Mouse (Mus musculus) liver, embryonic 16.5 days (tissue): ENCODE measurements around the gene Tbpl2. TPM values are rescaled to one million over a fixed set of nuclear protein-coding genes. Genes with fewer than 3 reads are reported as not detected.

ENCODE experiments used
- ATAC-seq: fragments of 200-750 bp; cut with Nextera tagmentation; 2 replicates; pipeline ENCODE4 v1.8.0; 2017; ENCODE audit warnings: low read depth, mild to moderate bottlenecking, moderate number of reproducible peaks, moderate library complexity
- H3K27ac ChIP-seq: fragments of 300-500 bp; sonication (generic); 2 replicates; pipeline ENCODE4 v1.5.1; 2014; ENCODE audit warnings: mild to moderate bottlenecking, low read length
- H3K27me3 ChIP-seq: fragments of 300-500 bp; sonication (generic); 2 replicates; pipeline ENCODE4 v1.6.1; 2014; ENCODE audit warnings: low read depth, low read length, mixed read lengths; ENCODE audit not compliant: control insufficient read depth, insufficient read depth
- H3K36me3 ChIP-seq: fragments of 300-500 bp; sonication (generic); 2 replicates; pipeline ENCODE4 v1.6.1; 2014; ENCODE audit warnings: mild to moderate bottlenecking; ENCODE audit not compliant: control insufficient read depth, insufficient read depth
- H3K4me1 ChIP-seq: fragments of 300-500 bp; sonication (generic); 2 replicates; pipeline ENCODE4 v1.6.1; 2014; ENCODE audit warnings: low read depth, low read length, mixed read lengths; ENCODE audit not compliant: control insufficient read depth
- H3K4me2 ChIP-seq: fragments of 300-500 bp; sonication (generic); 2 replicates; pipeline ENCODE4 v1.6.1; 2014; ENCODE audit warnings: low read depth, low read length, mixed read lengths
- H3K4me3 ChIP-seq: fragments of 300-500 bp; sonication (generic); 2 replicates; pipeline ENCODE4 v1.5.1; 2014; ENCODE audit warnings: low read depth, mild to moderate bottlenecking, low read length
- H3K9ac ChIP-seq: fragments of 300-500 bp; sonication (generic); 2 replicates; pipeline ENCODE4 v1.6.1; 2014; ENCODE audit warnings: low read depth, low read length
- H3K9me3 ChIP-seq: fragments of 300-500 bp; sonication (generic); replicated peaks from 2 replicates; pipeline ENCODE4 v1.6.1; 2016; ENCODE audit warnings: low read length; ENCODE audit not compliant: control insufficient read depth
- WGBS: fragments of 180-500 bp; shearing (Covaris S2); extraction: QIAGEN DNeasy Blood & Tissue Kit; methylation state at CpG from one replicate; pipeline ENCODE4 v1.1.7; 2014; ENCODE audit not compliant: insufficient replicate concordance; 5-methylcytosine and 5-hydroxymethylcytosine counted together
- polyA plus RNA-seq: library from polyadenylated mRNA; unstranded; fragments of >200 nt; fragmentation: Nextera tagmentation; extraction: Ambion mirVana; gene quantifications from 2 replicates; pipeline ENCODE4 v1.2.1, GENCODE M21; 2015

Gene Tbpl2
- not detected in 2 replicates for polyA plus RNA-seq

DNA sequence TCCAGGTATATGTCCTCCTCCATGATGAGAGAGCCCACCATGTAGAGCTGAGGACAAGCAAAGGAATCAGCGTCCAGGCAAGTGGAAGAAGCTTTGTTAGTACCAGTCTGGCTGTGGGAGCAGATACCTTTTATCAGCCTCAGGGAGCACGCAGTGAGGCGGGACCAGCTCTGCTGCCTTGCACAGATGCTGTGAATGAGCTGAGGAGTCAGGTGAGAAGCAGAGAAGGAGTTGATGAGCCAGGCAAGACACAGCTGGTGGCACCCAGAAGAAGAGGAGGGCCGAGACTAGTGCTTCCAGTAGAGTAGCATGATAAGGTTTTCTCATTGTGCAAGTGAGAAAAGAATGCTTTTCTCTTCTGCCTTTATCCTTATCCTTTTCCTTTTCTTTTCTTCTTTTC is at the start of gene Tbpl2:
Tbpl2 (minus strand) TSS at position 101 of the 400 bp plus-strand sequence.
- no peak for ATAC-seq
- Histone ChIP-seq H3K36me3 (no peaks in the 10 kb centered on the region), H3K27me3 (no peaks in the 10 kb centered on the region), H3K9ac (no peak within 1 kb of the TSS), H3K27ac (no peak within 1 kb of the TSS), H3K4me2 (no peak within 1 kb of the TSS), H3K9me3 (no peaks in the 10 kb centered on the region), H3K4me3 (no peak within 1 kb of the TSS), H3K4me1 (no peaks in the 10 kb centered on the region)
- WGBS = 35% methylated on average over 4 of the region's 4 CpGs

- WGBS = 46% methylated on average over 1 of the region's 1 CpGs
- no peak overlapping the region for H3K27ac ChIP-seq
- H3K27me3 ChIP-seq = no peaks in the 10 kb centered on the region
- no peak overlapping the region for H3K4me3 ChIP-seq
- H3K9me3 ChIP-seq = no peaks in the 10 kb centered on the region; the same call in 1 of the 2 replicates
- no peaks in the 10 kb centered on the region for H3K4me1 ChIP-seq
- no peak overlapping the region for H3K4me2 ChIP-seq
- no peak overlapping the region for H3K9ac ChIP-seq
- ATAC-seq = no peak
- no peaks in the 10 kb centered on the region for H3K36me3 ChIP-seq
Measured at GRCm38 (mm10) chr2:24134373-24134772, 38.0 kb upstream of the Tbpl2 start.

DNA sequence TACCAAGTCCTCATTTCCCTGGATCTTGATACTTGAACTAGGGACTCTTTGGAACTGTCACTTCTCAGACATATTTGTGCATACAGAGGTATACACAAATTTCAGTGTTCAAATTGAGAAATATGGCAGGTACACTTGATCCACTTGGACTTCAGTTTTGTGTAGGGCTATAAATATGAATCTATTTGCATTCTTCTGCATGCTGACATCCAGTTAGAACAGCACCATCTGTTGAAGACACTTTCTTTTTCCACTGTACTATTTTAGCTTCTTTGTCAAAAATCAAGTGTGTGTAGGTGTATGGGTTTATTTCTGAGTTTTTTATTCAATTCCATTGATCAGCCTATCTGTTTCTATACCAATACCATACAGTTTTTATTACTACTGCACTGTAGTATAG is 12.7 kb upstream of the Tbpl2 start:
- Histone ChIP-seq H3K27me3 (no peaks in the 10 kb centered on the region), H3K36me3 (no peaks in the 10 kb centered on the region), H3K9ac (no peak overlapping the region), H3K4me2 (no peak overlapping the region), H3K27ac (no peak overlapping the region), H3K4me3 (no peak overlapping the region), H3K9me3 (no peaks in the 10 kb centered on the region), H3K4me1 (no peaks in the 10 kb centered on the region)
- no peak for ATAC-seq

GRCm38 (mm10) chr2:24103619-24104289 is 7.4 kb upstream of the Tbpl2 start:
- Histone ChIP-seq H3K27ac (no peak overlapping the region), H3K27me3 (no peaks in the 10 kb centered on the region), H3K36me3 (no peaks in the 10 kb centered on the region), H3K9me3 (no peaks in the 10 kb centered on the region), H3K4me3 (no peak overlapping the region), H3K9ac (no peak overlapping the region), H3K4me2 (no peak overlapping the region), H3K4me1 (no peaks in the 10 kb centered on the region)
- WGBS = 36% methylated on average over 4 of the region's 4 CpGs
- ATAC-seq = no peak

GRCm38 (mm10) chr2:24090921-24091320 is 5.5 kb downstream of the Tbpl2 start:
- Histone ChIP-seq H3K36me3 (no peaks in the 10 kb centered on the region), H3K27me3 (no peaks in the 10 kb centered on the region), H3K27ac (no peak overlapping the region), H3K4me3 (no peak overlapping the region), H3K9me3 (no peaks in the 10 kb centered on the region), H3K9ac (no peak overlapping the region), H3K4me1 (no peaks in the 10 kb centered on the region), H3K4me2 (no peak overlapping the region)
- WGBS = 47% methylated on average over 1 of the region's 1 CpGs
- ATAC-seq = no peak

- 31% methylated on average over 3 of the region's 3 CpGs for WGBS
- no peak overlapping the region for H3K9ac ChIP-seq
- no peaks in the 10 kb centered on the region for H3K27me3 ChIP-seq
- no peak overlapping the region for H3K4me2 ChIP-seq
- no peak overlapping the region for H3K4me3 ChIP-seq
- H3K27ac ChIP-seq = no peak overlapping the region
- no peak for ATAC-seq
- no peaks in the 10 kb centered on the region for H3K36me3 ChIP-seq
- no peaks in the 10 kb centered on the region for H3K9me3 ChIP-seq
- H3K4me1 ChIP-seq = no peaks in the 10 kb centered on the region
Measured at GRCm38 (mm10) chr2:24050459-24050858, 45.9 kb downstream of the Tbpl2 start.

- Histone ChIP-seq H3K9me3 (no peaks in the 10 kb centered on the region), H3K9ac (no peak within 1 kb of the TSS), H3K4me2 (peak within 1 kb of the TSS; percentile 50), H3K4me3 (peak within 1 kb of the TSS; percentile 31), H3K36me3 (no peaks in the 10 kb centered on the region), H3K4me1 (no peaks in the 10 kb centered on the region), H3K27ac (no peak within 1 kb of the TSS), H3K27me3 (no peaks in the 10 kb centered on the region)
- 34% methylated on average over 7 of the region's 7 CpGs for WGBS
- ATAC-seq = no peak
Measured at GRCm38 (mm10) chr2:24049344-24049990, 46.9 kb downstream of the Tbpl2 start, which contains the start of gene Hnmt. Gene Hnmt, minus strand, starts transcription at chr2:24049394.

- H3K27ac ChIP-seq = no peak overlapping the region
- ATAC-seq = no peak
- H3K9ac ChIP-seq = no peak overlapping the region
- H3K27me3 ChIP-seq = no peaks in the 10 kb centered on the region
- peak overlapping the region; percentile 50 for H3K4me2 ChIP-seq
- no peaks in the 10 kb centered on the region for H3K36me3 ChIP-seq
- peak overlapping the region; percentile 31 for H3K4me3 ChIP-seq
- no peaks in the 10 kb centered on the region for H3K9me3 ChIP-seq
- no peaks in the 10 kb centered on the region for H3K4me1 ChIP-seq
- whole genome bisulfite sequencing = 9% methylated on average over 16 of the region's 16 CpGs
Measured at GRCm38 (mm10) chr2:24048480-24049097, 47.8 kb downstream of the Tbpl2 start.
